Mouse (Mus musculus) stomach, embryonic 15.5 days (tissue): ENCODE measurements around the gene Sec24d. TPM values are rescaled to one million over a fixed set of nuclear protein-coding genes. Genes with fewer than 3 reads are reported as not detected.

Source experiments
- ATAC-seq: fragments of 200-750 bp; cut with Nextera tagmentation; 2 replicates; pipeline ENCODE4 v1.8.0; 2017; ENCODE audit warnings: low read depth, moderate number of reproducible peaks, moderate TSS enrichment; ENCODE audit not compliant: insufficient read depth, low FRiP score
- H3K27ac ChIP-seq: fragments of 300-500 bp; sonication (generic); 2 replicates; pipeline ENCODE4 v1.5.1; 2015; ENCODE audit warnings: mild to moderate bottlenecking, inconsistent platforms
- H3K27me3 ChIP-seq: fragments of 300-500 bp; sonication (generic); replicated peaks from 2 replicates; pipeline ENCODE4 v1.6.1; 2015; ENCODE audit warnings: inconsistent platforms
- H3K36me3 ChIP-seq: fragments of 300-500 bp; sonication (generic); 2 replicates; pipeline ENCODE4 v1.6.1; 2015; ENCODE audit warnings: inconsistent platforms
- H3K4me1 ChIP-seq: fragments of 300-500 bp; sonication (generic); 2 replicates; pipeline ENCODE4 v1.6.1; 2015; ENCODE audit warnings: inconsistent platforms
- H3K4me2 ChIP-seq: fragments of 300-500 bp; sonication (generic); 2 replicates; pipeline ENCODE4 v1.6.1; 2015; ENCODE audit warnings: mild to moderate bottlenecking, inconsistent platforms
- H3K4me3 ChIP-seq: fragments of 300-500 bp; sonication (generic); replicated peaks from 2 replicates; pipeline ENCODE4 v1.5.1; 2015; ENCODE audit warnings: inconsistent platforms
- H3K9ac ChIP-seq: fragments of 300-500 bp; sonication (generic); 2 replicates; pipeline ENCODE4 v1.6.1; 2015; ENCODE audit warnings: inconsistent platforms
- H3K9me3 ChIP-seq: fragments of 300-500 bp; sonication (generic); 2 replicates; pipeline ENCODE4 v1.6.1; 2016; ENCODE audit warnings: inconsistent platforms
- WGBS: fragments of 180-500 bp; shearing (Covaris S2); methylation state at CpG from one replicate; pipeline ENCODE4 v1.1.7; 2015; 5-methylcytosine and 5-hydroxymethylcytosine counted together
- polyA plus RNA-seq: library from polyadenylated mRNA; unstranded; fragments of >200 nt; fragmentation: Nextera tagmentation; extraction: Ambion mirVana; gene quantifications from 2 replicates; pipeline ENCODE4 v1.2.1, GENCODE M21; 2015

The Sec24d gene
- polyA plus RNA-seq, 1 experiment from 2014 or later: 97.6 TPM

DNA sequence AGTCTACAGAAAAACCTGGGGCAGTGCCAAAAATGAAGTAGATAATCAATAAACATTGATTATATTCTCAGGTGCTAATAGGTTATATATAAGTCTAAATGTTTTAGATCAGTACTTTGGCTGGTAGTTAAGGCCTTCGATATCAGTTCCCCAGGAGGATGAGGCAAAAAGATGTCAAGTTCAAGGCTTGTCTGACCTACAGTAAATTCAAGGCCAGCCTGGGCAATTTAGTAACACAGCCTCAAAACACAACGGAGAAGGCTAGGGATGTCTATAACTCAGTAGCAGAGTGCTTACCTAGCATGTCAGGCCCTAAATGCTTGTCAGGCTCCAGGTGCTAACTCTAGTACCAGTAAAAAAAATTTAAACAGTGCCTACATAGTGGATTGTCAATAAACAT is 34.3 kb downstream of the Sec24d start:
- no peak overlapping the region for H3K27ac ChIP-seq
- WGBS: 91% methylated on average over 2 of the region's 2 CpGs
- ATAC-seq: no peak
- no peaks in the 10 kb centered on the region for H3K4me1 ChIP-seq
- no peaks in the 10 kb centered on the region for H3K27me3 ChIP-seq
- H3K36me3 ChIP-seq: peaks cover 39% of the 10 kb centered on the region
- no peak overlapping the region for H3K4me3 ChIP-seq
- no peaks in the 10 kb centered on the region for H3K9me3 ChIP-seq
- no peak overlapping the region for H3K9ac ChIP-seq
- no peak overlapping the region for H3K4me2 ChIP-seq

DNA sequence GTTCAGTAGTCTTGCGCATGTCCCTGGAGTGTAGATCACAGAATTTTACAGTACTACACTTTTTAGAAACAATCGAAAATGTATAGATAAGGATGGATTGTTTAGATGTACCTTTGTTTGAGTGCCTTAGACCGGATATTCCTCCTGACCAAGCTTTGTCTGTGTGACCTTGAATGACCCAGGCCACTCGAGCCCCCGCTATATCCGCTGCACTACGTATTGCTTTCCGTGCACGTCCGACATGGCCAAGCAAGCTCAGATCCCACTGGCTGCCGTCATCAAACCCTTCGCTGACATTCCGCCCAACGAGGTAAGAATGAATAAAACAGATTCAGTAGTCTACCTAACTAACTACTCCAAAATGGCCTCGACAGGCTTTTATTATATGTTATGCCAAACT is 38.4 kb downstream of the Sec24d start:
- no peaks in the 10 kb centered on the region for H3K4me1 ChIP-seq
- no peak overlapping the region for H3K4me2 ChIP-seq
- H3K27ac ChIP-seq: no peak overlapping the region
- no peak overlapping the region for H3K4me3 ChIP-seq
- H3K36me3 ChIP-seq: peaks cover 39% of the 10 kb centered on the region
- no peaks in the 10 kb centered on the region for H3K27me3 ChIP-seq
- ATAC-seq: no peak
- H3K9me3 ChIP-seq: no peaks in the 10 kb centered on the region
- WGBS: 90% methylated on average over 15 of the region's 15 CpGs
- H3K9ac ChIP-seq: no peak overlapping the region

- no peaks in the 10 kb centered on the region for H3K9me3 ChIP-seq
- H3K9ac ChIP-seq: no peak overlapping the region
- no peaks in the 10 kb centered on the region for H3K4me1 ChIP-seq
- whole genome bisulfite sequencing: 94% methylated on average over 6 of the region's 6 CpGs
- H3K4me3 ChIP-seq: no peak overlapping the region
- no peaks in the 10 kb centered on the region for H3K27me3 ChIP-seq
- H3K4me2 ChIP-seq: no peak overlapping the region
- no peak overlapping the region for H3K27ac ChIP-seq
- no peak for ATAC-seq
- H3K36me3 ChIP-seq: peaks cover 24% of the 10 kb centered on the region
Measured at GRCm38 (mm10) chr3:123307446-123307845, 40.2 kb downstream of the Sec24d start.

DNA sequence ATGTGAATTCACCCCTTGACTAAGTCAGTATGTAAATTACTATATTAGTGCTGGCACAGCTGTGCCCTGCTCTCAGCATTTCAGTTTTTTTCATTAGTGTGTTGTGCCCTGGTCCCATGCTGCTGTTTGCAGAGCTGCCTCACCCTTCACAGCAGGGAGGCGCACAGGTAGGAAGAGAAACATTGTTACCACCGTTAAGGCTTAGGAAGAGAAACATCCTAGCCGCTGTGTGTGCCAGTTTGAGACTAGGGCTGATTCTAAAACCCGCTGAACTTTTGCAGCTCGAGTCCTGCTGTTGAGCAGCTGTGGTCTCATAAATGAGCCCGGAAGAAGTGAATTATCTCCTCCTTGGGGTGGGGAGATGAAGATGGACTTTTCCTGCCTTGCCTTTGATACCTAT is 41.9 kb downstream of the Sec24d start:
- Histone ChIP-seq H3K9me3 (no peaks in the 10 kb centered on the region), H3K36me3 (peaks cover 15% of the 10 kb centered on the region; the same call in 1 of the 2 replicates), H3K9ac (no peak overlapping the region), H3K27ac (no peak overlapping the region), H3K4me3 (no peak overlapping the region), H3K27me3 (no peaks in the 10 kb centered on the region), H3K4me1 (no peaks in the 10 kb centered on the region), H3K4me2 (no peak overlapping the region)
- ATAC-seq: no peak
- WGBS: 75% methylated on average over 6 of the region's 6 CpGs

DNA sequence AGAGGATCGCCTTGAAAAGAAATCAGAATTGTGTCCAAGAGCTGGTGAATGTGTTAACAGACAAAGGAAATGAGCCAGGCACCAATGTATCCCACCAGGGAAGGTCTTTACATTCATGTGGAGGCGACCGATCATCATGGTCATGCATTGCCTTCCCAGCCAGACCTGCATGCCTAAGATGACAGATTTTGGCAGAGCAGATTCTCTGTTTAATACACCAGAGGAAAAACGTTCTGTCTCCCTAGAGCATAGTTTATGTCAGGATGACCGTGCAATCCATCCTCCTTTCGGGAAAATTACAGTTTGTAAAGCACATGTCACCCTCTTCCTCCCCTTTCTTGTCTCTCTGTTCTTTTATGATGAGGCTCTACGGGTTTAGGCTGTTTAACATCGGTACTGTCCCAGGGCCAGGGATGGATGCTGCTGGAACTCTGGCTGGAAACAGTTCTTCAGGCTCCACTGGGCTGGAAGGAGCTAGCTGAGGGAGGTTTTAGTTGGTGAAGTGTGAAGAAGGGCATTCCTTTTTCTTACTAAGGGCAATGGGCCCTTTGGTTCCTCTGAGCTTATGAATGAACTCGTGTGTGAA is 45.3 kb downstream of the Sec24d start:
- Histone ChIP-seq H3K9ac (no peak overlapping the region), H3K4me2 (no peak overlapping the region), H3K27me3 (no peaks in the 10 kb centered on the region), H3K27ac (peak overlapping the region; percentile 62; the same call in 1 of the 2 replicates), H3K36me3 (0 out of 2 replicates have a peak, but pooled peaks cover 12% of the 10 kb centered on the region), H3K4me3 (no peak overlapping the region), H3K9me3 (no peaks in the 10 kb centered on the region), H3K4me1 (no peaks in the 10 kb centered on the region)
- ATAC-seq: no peak
- WGBS: 51% methylated on average over 9 of the region's 9 CpGs

- Histone ChIP-seq H3K4me1 (no peaks in the 10 kb centered on the region), H3K9me3 (no peaks in the 10 kb centered on the region), H3K36me3 (0 out of 2 replicates have a peak, but pooled peaks cover 8% of the 10 kb centered on the region), H3K27me3 (no peaks in the 10 kb centered on the region), H3K27ac (no peak overlapping the region), H3K4me2 (no peak overlapping the region), H3K4me3 (no peak overlapping the region), H3K9ac (no peak overlapping the region)
- no peak for ATAC-seq
- WGBS: 31% methylated on average over 5 of the region's 5 CpGs
Measured at GRCm38 (mm10) chr3:123313477-123313876, 46.2 kb downstream of the Sec24d start.

DNA sequence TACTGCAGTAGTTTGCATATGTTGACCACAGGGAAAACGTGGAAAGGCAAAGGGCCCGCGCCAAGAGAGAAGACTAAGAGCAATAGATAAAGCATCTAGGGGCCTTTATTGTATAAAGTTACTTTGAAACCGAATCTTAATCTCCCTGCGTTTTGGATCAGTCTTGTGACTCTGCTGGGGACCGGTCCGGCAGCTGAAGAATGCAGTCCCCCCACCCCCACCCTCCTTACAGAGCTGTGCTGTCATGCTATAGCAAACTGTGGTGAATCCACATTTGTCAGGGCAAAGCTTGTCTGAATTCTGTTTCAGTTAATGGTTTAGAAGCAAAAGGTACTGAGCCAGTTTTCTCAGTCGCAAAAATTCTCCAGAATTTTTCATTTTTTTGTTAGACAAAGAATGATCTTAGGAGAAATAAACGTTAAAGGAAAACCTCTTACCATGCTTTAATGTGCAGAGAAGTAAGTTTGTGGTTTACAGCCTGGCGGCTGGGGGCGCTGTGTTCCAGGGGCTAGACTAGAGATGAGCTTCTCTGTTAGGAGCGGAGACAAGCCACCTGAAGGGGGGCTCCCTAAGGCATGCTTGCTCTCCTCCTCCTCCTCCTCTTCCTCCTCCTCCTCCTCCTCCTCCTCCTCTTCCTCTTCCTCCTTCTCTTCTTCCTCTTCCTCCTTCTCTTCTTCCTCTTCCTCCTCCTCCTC is 46.8 kb downstream of the Sec24d start:
- 28% methylated on average over 12 of the region's 12 CpGs for WGBS
- Histone ChIP-seq H3K4me2 (no peak overlapping the region), H3K36me3 (0 out of 2 replicates have a peak, but pooled peaks cover 8% of the 10 kb centered on the region), H3K4me1 (no peaks in the 10 kb centered on the region), H3K27me3 (no peaks in the 10 kb centered on the region), H3K9me3 (no peaks in the 10 kb centered on the region), H3K9ac (no peak overlapping the region), H3K27ac (no peak overlapping the region), H3K4me3 (no peak overlapping the region)
- ATAC-seq: no peak

DNA sequence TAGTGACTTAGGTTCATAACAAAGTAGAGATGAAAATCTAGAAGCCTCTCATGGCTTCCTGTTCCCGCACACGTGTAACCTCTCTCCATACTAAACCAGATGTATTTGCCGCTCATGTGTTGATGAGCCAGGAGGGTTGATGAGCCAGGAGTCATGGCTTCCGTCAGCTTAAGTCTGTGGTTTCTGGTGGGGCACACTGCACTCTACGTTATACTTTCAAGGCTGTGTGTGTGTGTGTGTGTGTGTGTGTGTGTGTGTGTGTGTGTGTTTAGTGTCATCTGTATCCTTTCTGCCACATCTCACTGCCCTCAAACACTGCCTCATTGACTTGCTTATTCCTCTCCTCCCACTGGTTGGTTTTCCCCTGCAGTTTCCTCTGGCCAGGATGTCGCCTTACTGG is 48.8 kb downstream of the Sec24d start:
- 56% methylated on average over 6 of the region's 6 CpGs for WGBS

DNA sequence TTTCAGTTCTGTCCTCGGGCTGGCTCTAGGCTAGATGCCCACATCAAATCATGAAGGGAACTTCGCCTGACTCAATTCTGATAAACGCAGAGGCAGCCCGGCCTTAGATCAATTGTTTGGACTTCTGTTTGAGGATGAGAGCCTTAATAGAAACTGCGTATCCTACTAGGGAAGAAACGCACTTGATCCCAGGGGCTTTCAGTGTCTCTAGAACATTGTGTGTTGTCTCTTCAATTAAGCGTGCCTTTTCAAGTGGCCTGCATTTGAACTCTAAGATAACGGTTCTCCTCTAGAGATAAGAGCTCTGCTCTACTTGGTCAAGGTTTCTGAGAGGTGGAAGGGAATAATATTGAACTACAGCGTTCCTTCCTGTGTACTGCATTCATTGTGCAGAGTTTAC is 49.8 kb downstream of the Sec24d start:
- ATAC-seq: no peak
- Histone ChIP-seq H3K9me3 (no peaks in the 10 kb centered on the region), H3K4me2 (no peak overlapping the region), H3K4me1 (no peaks in the 10 kb centered on the region), H3K4me3 (no peak overlapping the region), H3K27ac (no peak overlapping the region), H3K27me3 (no peaks in the 10 kb centered on the region), H3K9ac (no peak overlapping the region), H3K36me3 (0 out of 2 replicates have a peak, but pooled peaks cover 3% of the 10 kb centered on the region)
- WGBS: 69% methylated on average over 9 of the region's 9 CpGs

More for the DNA sequence above, 48.8 kb downstream of the Sec24d start:
- no peak overlapping the region for H3K4me3 ChIP-seq
- H3K9me3 ChIP-seq: no peaks in the 10 kb centered on the region
- no peak overlapping the region for H3K4me2 ChIP-seq
- no peak overlapping the region for H3K9ac ChIP-seq
- no peak for ATAC-seq
- H3K36me3 ChIP-seq: 0 out of 2 replicates have a peak, but pooled peaks cover 3% of the 10 kb centered on the region
- H3K27me3 ChIP-seq: no peaks in the 10 kb centered on the region
- H3K4me1 ChIP-seq: no peaks in the 10 kb centered on the region
- no peak overlapping the region for H3K27ac ChIP-seq

DNA sequence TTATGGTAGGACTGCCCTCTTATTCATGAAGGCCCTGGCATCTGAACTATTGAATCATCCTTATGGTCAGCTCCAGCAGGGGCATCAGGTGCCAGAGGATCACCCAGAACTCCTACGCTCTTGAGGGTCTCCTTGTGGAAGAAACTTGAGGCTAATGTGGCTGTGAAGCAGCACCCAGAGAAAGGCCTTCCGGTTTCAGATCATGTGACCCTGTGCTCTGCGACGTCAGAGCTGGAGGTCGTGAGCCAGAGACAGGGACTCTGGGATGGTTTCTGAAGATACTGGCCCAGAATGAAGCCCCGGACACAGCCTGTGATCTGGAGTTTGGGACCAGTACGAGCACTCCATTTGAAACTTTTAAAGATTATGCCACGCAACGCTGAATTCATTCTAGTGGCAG is 53.1 kb downstream of the Sec24d start:
- ATAC-seq: no peak
- 78% methylated on average over 9 of the region's 9 CpGs for WGBS

DNA sequence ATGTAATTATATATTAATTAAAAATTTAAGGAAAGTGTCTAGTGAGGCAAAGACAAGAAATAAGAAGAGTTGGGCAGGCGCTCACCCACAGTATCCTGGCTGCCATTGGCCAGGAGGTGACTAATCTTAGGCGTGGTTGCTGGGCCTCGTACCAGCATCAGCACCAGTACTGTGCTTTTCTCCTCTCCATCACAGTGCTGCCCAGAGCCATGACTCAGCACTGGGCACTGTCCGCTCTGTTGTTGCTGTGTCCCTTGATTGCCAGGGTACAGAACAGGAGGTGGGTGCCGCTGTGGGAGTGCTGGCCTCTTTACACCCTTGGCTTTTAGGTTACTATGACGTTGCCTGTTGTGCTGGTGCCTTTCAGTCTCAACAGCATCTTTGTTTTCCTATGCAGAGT is 54.4 kb downstream of the Sec24d start:
- no peak overlapping the region for H3K4me3 ChIP-seq
- no peak overlapping the region for H3K9ac ChIP-seq
- no peaks in the 10 kb centered on the region for H3K27me3 ChIP-seq
- H3K4me2 ChIP-seq: no peak overlapping the region
- peak overlapping the region; percentile 16; the same call in 1 of the 2 replicates for H3K27ac ChIP-seq
- H3K4me1 ChIP-seq: peaks cover 9% of the 10 kb centered on the region; the same call in 1 of the 2 replicates
- 0 out of 2 replicates have a peak, but pooled peaks cover 3% of the 10 kb centered on the region for H3K36me3 ChIP-seq
- H3K9me3 ChIP-seq: no peaks in the 10 kb centered on the region
- peak; percentile 51; the same call in 1 of the 2 replicates for ATAC-seq
- WGBS: 80% methylated on average over 6 of the region's 6 CpGs

More for the DNA sequence above, 53.1 kb downstream of the Sec24d start:
- 0 out of 2 replicates have a peak, but pooled peaks cover 3% of the 10 kb centered on the region for H3K36me3 ChIP-seq
- H3K4me1 ChIP-seq: peaks cover 9% of the 10 kb centered on the region; the same call in 1 of the 2 replicates
- no peak overlapping the region for H3K27ac ChIP-seq
- no peaks in the 10 kb centered on the region for H3K9me3 ChIP-seq
- no peaks in the 10 kb centered on the region for H3K27me3 ChIP-seq
- H3K9ac ChIP-seq: no peak overlapping the region
- H3K4me3 ChIP-seq: no peak overlapping the region
- no peak overlapping the region for H3K4me2 ChIP-seq

DNA sequence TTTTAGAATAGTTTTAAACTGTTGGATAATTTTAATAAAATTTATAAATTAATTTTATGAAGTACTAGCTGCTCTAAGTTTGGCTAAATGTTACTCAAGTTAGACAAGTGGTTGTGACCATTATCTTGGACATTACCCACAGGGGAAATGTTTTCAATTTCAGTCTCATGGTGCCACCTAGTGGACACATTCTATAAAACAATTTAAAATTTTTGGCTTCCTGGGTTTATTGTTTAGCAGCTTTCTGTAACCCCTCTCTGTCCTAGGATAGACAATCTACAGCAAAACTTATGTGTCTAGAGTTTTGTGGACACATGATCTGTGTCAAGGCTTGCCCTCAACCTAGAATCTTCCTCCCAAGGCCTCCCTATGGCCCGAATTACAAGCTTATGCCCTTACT is 54.9 kb downstream of the Sec24d start:
- ATAC-seq: no peak
- no peak overlapping the region for H3K27ac ChIP-seq
- 0 out of 2 replicates have a peak, but pooled peaks cover 2% of the 10 kb centered on the region for H3K36me3 ChIP-seq
- no peak overlapping the region for H3K4me3 ChIP-seq
- 31% methylated on average over 1 of the region's 1 CpGs for WGBS
- no peak overlapping the region for H3K9ac ChIP-seq
- H3K4me1 ChIP-seq: peaks cover 9% of the 10 kb centered on the region; the same call in 1 of the 2 replicates
- no peak overlapping the region for H3K4me2 ChIP-seq
- H3K9me3 ChIP-seq: no peaks in the 10 kb centered on the region
- H3K27me3 ChIP-seq: no peaks in the 10 kb centered on the region
